Mouse (Mus musculus): ENCODE data around the gene Ecm2. TPM values are rescaled to one million over a fixed set of nuclear protein-coding genes. Genes with fewer than 3 reads are reported as not detected.
A peak's percentile ranks its signal among the peaks of the same experiment; 100 is the strongest.

Gene Ecm2
- polyA plus RNA-seq, 1 experiment from 2014 or later, result 1.1 TPM

- ATAC-seq (ENCODE audit: low FRiP score, low TSS enrichment), result no peak
- no peaks in the 10 kb centered on the region for H3K27me3 ChIP-seq (ENCODE audit: insufficient read depth, low read length)
- H3K27ac ChIP-seq (ENCODE audit: low read length), result peak within 1 kb of the TSS; percentile 88
- 0 out of 2 replicates have a peak, but pooled peaks cover 2% of the 10 kb centered on the region for H3K4me1 ChIP-seq (ENCODE audit: insufficient read depth, low read length)
- no peak within 1 kb of the TSS for H3K4me3 ChIP-seq (ENCODE audit: low read length)
- no peak within 1 kb of the TSS for H3K9ac ChIP-seq (replicated peaks; ENCODE audit: low read length)
- no peaks in the 10 kb centered on the region for H3K9me3 ChIP-seq (ENCODE audit: low read length)
- no peaks in the 10 kb centered on the region for H3K36me3 ChIP-seq (ENCODE audit: insufficient read depth, low read length)
- H3K4me2 ChIP-seq (replicated peaks; ENCODE audit: low read depth, low read length), result peak within 1 kb of the TSS; percentile 18; the same call in 1 of the 2 replicates
- WGBS, result 63% methylated on average over 8 of the region's 8 CpGs
Measured at GRCm38 (mm10) chr13:49581541-49582530, 77.2 kb downstream of the Ecm2 start, which contains the start of gene Omd. Gene Omd (plus strand): TSS chr13:49582462.

Other genes starting within 250 kb of the Ecm2 start
- gene Fgd3, start 184.5 kb upstream of the Ecm2 start, polyA plus RNA-seq (2015; fragmentation: Nextera tagmentation; extraction: Ambion mirVana), result 1.0 and 1.1 TPM in 2 replicates
- 27.9 and 29.4 TPM in 2 replicates for gene Bicd2, start 163.2 kb upstream of the Ecm2 start, polyA plus RNA-seq (2015; fragmentation: Nextera tagmentation; extraction: Ambion mirVana)
- gene Ippk, start 83.6 kb upstream of the Ecm2 start, polyA plus RNA-seq (2015; fragmentation: Nextera tagmentation; extraction: Ambion mirVana), result 17.4 and 17.9 TPM in 2 replicates
- gene Tes3-ps, start 11.5 kb upstream of the Ecm2 start, polyA plus RNA-seq (2015; fragmentation: Nextera tagmentation; extraction: Ambion mirVana), result 0.76 and 1.9 TPM in 2 replicates
- gene Aspn, start 39.6 kb downstream of the Ecm2 start, polyA plus RNA-seq (2015; fragmentation: Nextera tagmentation; extraction: Ambion mirVana), result 16.0 and 19.9 TPM in 2 replicates
- 1.0 and 2.0 TPM in 2 replicates for gene Omd, start 77.7 kb downstream of the Ecm2 start, polyA plus RNA-seq (2015; fragmentation: Nextera tagmentation; extraction: Ambion mirVana)
- 54.9 and 59.1 TPM in 2 replicates for gene Ogn, start 103.2 kb downstream of the Ecm2 start, polyA plus RNA-seq (2015; fragmentation: Nextera tagmentation; extraction: Ambion mirVana)
- 26.2 and 28.6 TPM in 2 replicates for gene Cenpp, start 148.0 kb downstream of the Ecm2 start, polyA plus RNA-seq (2015; fragmentation: Nextera tagmentation; extraction: Ambion mirVana)
- gene Nol8, start 148.3 kb downstream of the Ecm2 start, polyA plus RNA-seq (2015; fragmentation: Nextera tagmentation; extraction: Ambion mirVana), result 15.1 and 15.7 TPM in 2 replicates
- gene Iars, start 177.3 kb downstream of the Ecm2 start, polyA plus RNA-seq (2015; fragmentation: Nextera tagmentation; extraction: Ambion mirVana), result 79.2 and 87.0 TPM in 2 replicates